Mouse (Mus musculus) neural tube, embryonic 12.5 days (tissue): ENCODE results near the gene Acan. TPM values are rescaled to one million over a fixed set of nuclear protein-coding genes. Genes with fewer than 3 reads are reported as not detected.
A peak's percentile ranks its signal among the peaks of the same experiment; 100 is the strongest.

Source experiments
- ATAC-seq: fragments of 200-750 bp; cut with Nextera tagmentation; 2 replicates; pipeline ENCODE4 v1.8.0; 2017; ENCODE audit warnings: low read depth, mild to moderate bottlenecking, moderate TSS enrichment, moderate library complexity; ENCODE audit not compliant: low FRiP score
- H3K27ac ChIP-seq: fragments of 300-500 bp; sonication (generic); 2 replicates; pipeline ENCODE4 v1.5.1; 2016
- H3K27me3 ChIP-seq: fragments of 300-500 bp; sonication (generic); replicated peaks from 2 replicates; pipeline ENCODE4 v1.6.1; 2016; ENCODE audit warnings: mild to moderate bottlenecking
- H3K36me3 ChIP-seq: fragments of 300-500 bp; sonication (generic); 2 replicates; pipeline ENCODE4 v1.6.1; 2016; ENCODE audit warnings: mild to moderate bottlenecking
- H3K4me1 ChIP-seq: fragments of 300-500 bp; sonication (generic); 2 replicates; pipeline ENCODE4 v1.6.1; 2016
- H3K4me2 ChIP-seq: fragments of 300-500 bp; sonication (generic); replicated peaks from 2 replicates; pipeline ENCODE4 v1.6.1; 2016; ENCODE audit warnings: mild to moderate bottlenecking
- H3K4me3 ChIP-seq: fragments of 300-500 bp; sonication (generic); 2 replicates; pipeline ENCODE4 v1.5.1; 2016
- H3K9ac ChIP-seq: fragments of 300-500 bp; sonication (generic); 2 replicates; pipeline ENCODE4 v1.6.1; 2016; ENCODE audit warnings: mild to moderate bottlenecking
- H3K9me3 ChIP-seq: fragments of 300-500 bp; sonication (generic); 2 replicates; pipeline ENCODE4 v1.6.1; 2016; ENCODE audit warnings: mild to moderate bottlenecking
- WGBS: fragments of 180-500 bp; shearing (Covaris S2); methylation state at CpG from one replicate; pipeline ENCODE4 v1.1.7; 2016; 5-methylcytosine and 5-hydroxymethylcytosine counted together
- polyA plus RNA-seq: library from polyadenylated mRNA; unstranded; fragments of >200 nt; fragmentation: Nextera tagmentation; extraction: Ambion mirVana; gene quantifications from 2 replicates; pipeline ENCODE4 v1.2.1, GENCODE M21; 2016

The Acan gene
- polyA plus RNA-seq: 1.4 and 1.6 TPM in 2 replicates

DNA sequence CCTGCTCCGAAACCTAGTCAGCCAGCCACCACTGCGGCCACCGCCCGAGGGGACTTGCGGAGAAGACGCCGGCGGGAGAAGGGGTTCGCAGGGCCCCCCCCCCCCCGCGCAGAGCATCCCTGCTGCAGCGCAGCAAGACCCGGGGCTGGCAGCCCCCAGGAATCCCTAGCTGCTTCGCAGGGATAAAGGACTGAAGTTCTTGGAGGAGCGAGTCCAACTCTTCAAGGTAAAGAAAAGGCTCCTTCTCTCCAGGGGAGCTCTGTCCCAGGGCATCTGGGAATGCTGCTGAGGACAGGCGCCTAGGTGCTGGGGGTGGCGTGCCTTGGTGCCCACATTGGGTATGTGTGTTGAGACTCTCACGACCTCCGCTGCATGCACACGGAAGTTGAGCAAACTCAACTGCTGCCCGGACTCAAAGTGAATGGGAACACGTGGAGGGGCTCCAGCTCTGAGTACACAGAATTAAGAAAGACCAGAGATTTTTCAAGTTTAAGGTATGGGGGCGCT is at the start of gene Acan:
Gene Acan (plus strand): TSS at position 101 of the 507 bp plus-strand sequence.
- Histone ChIP-seq H3K27ac (no peak within 1 kb of the TSS), H3K4me2 (peak within 1 kb of the TSS; percentile 95), H3K36me3 (no peaks in the 10 kb centered on the region), H3K9me3 (no peaks in the 10 kb centered on the region), H3K4me3 (peak within 1 kb of the TSS; percentile 46), H3K9ac (peak within 1 kb of the TSS; percentile 50; the same call in 1 of the 2 replicates), H3K4me1 (peaks cover 11% of the 10 kb centered on the region), H3K27me3 (peaks cover 53% of the 10 kb centered on the region)
- ATAC-seq: no peak
- under 1% methylated on average over 23 of the region's 23 CpGs for WGBS

DNA sequence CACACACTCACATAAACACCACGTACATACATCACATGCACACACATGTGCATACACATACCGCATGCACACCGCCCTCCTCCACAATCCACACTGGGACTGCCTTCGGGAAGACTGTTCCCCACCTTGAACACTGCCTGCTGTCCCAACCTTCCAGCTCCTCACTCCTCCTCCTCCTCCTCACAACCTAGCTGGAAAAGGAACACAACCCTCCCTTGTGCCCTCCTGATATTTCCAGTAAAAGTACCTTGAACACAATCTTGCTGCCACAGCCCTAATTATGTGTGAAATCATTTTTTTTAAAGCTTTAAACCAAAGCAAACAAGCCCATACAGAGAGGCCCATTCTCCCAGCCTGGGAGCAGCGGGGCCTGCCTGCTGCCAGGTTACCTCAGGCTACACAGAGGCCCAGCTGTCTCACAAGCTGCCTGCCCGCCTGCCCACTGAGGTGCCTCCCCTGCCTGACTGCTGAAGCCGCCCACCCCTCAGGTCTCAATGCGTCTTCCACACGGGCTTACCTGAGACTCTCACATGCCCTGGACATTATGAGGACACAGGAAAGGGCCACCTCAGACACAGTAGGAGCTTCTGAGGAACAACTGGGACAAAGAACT is 31.9 kb upstream of the Acan start:
- ATAC-seq: no peak
- H3K4me3 ChIP-seq: no peak overlapping the region
- no peak overlapping the region for H3K9ac ChIP-seq
- WGBS: 75% methylated on average over 9 of the region's 9 CpGs
- no peaks in the 10 kb centered on the region for H3K27me3 ChIP-seq
- H3K4me1 ChIP-seq: no peaks in the 10 kb centered on the region
- no peaks in the 10 kb centered on the region for H3K36me3 ChIP-seq
- H3K4me2 ChIP-seq: no peak overlapping the region
- no peak overlapping the region for H3K27ac ChIP-seq
- H3K9me3 ChIP-seq: no peaks in the 10 kb centered on the region

DNA sequence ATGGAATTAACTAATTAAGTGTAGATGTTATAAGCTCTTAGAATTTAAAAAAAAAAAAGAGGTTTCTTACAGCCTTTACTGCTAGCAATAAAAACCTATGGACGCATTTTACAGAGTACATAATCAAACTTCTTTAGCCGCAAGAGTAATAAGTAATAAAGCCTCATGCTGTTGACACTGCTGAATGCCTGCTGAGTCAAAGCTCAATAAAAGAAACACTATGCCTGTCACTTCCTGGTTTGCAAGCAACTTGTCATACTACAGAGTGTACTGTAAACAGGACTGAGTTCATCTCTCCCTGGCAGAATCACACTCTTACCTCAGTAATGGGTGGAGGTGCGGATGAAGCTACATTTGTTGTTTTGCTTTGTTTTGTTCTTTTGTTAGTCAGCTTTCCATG is 24.1 kb upstream of the Acan start:
- Histone ChIP-seq H3K4me1 (no peaks in the 10 kb centered on the region), H3K4me2 (no peak overlapping the region), H3K9ac (no peak overlapping the region), H3K9me3 (no peaks in the 10 kb centered on the region), H3K27ac (no peak overlapping the region), H3K36me3 (no peaks in the 10 kb centered on the region), H3K27me3 (no peaks in the 10 kb centered on the region), H3K4me3 (no peak overlapping the region)
- ATAC-seq: no peak
- WGBS: 67% methylated on average over 3 of the region's 3 CpGs

GRCm38 (mm10) chr7:79033745-79034144 is 19.5 kb upstream of the Acan start:
- ATAC-seq: no peak
- H3K27me3 ChIP-seq: no peaks in the 10 kb centered on the region
- H3K9me3 ChIP-seq: no peaks in the 10 kb centered on the region
- no peak overlapping the region for H3K4me2 ChIP-seq
- no peak overlapping the region for H3K4me3 ChIP-seq
- no peak overlapping the region for H3K27ac ChIP-seq
- 85% methylated on average over 2 of the region's 2 CpGs for WGBS
- H3K36me3 ChIP-seq: no peaks in the 10 kb centered on the region
- no peak overlapping the region for H3K9ac ChIP-seq
- H3K4me1 ChIP-seq: no peaks in the 10 kb centered on the region

DNA sequence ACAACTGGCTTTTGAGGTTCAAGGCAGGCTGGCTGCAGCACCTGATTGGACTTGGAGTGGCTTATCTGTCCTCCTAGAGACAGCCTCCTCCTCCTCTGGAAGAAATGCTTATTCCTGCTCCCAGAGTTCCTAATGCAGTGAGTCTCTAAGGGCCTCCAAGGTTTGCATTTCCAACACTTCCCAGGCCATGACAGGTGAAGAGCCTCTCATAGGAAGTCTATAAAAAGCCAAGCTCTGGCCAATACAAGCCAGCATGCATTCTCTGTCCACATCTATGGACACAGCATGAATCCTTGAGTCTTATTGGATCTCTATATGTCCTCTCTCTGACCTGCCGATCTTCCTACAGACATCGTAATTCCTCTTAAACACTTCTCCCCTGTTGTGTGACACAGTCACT is 18.8 kb upstream of the Acan start:
- 83% methylated on average over 2 of the region's 2 CpGs for WGBS

DNA sequence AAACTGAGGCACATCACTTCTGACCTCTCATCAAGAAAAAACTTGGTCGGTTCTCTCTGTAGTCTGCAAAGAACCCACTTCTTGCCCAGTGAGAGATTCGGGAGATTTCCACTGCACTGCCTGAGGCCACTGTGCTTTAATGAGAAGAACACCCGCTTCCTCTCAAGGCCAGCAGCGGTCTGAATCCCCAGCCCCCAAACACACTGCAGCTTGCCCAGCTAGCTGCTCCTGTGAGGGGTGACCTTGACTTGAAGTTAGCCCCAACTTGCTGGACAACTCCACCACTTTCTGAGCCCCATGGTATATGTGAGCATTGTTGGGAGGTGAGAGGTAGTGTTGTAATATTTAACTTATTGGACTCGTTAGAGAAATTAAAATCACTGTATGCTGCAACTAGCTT is 1.2 kb upstream of the Acan start:
- no peak overlapping the region for H3K4me3 ChIP-seq
- ATAC-seq: no peak
- peak overlapping the region; percentile 95; the same call in 1 of the 2 replicates for H3K4me2 ChIP-seq

More for the DNA sequence above, 18.8 kb upstream of the Acan start:
- H3K4me1 ChIP-seq: no peaks in the 10 kb centered on the region
- no peaks in the 10 kb centered on the region for H3K9me3 ChIP-seq
- no peak overlapping the region for H3K27ac ChIP-seq
- no peak overlapping the region for H3K4me3 ChIP-seq
- H3K27me3 ChIP-seq: no peaks in the 10 kb centered on the region
- H3K9ac ChIP-seq: no peak overlapping the region
- H3K4me2 ChIP-seq: no peak overlapping the region
- ATAC-seq: no peak
- no peaks in the 10 kb centered on the region for H3K36me3 ChIP-seq

DNA sequence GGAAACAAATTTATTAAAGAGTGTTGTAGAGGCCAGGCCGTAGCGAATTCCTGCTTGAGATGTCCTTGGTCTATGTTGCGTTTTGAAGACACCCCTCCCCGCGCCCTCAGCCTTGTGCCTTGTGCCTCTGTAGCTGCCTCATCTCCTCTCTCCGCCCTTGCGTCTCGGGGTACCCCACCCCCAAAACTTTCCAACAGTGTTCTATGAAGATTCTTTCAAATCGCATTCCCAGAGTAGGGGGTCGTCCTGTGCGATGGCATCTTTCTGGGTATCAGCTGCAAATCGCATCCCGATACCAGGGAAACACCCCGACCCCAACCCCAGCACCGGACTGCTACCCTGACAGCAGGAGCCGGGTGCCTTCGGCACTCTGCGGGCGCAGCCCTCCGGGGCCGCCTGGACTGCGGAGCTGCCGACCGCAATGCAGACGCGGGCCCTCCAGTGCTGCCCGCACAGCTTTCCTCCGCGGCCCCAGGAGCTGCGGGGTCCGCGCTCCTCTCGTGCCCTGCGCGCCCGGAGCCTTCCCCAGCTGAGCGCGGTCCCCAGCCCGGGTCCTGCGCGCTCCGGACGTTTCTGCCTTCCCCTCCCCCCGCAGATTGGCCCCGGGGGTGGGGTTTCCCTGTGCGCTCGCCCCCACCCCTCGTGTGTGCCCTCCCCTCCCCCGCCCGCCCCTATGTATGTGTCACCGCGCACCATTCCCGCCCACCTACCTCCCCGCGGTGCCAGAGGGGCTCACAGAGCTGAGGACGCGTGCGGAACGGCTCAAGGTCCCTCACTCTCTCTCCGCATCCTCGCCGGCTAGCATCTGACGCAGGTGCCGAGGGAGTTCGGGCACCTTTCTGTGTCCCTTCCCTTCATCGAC is 531 bp upstream of the Acan start:
- Histone ChIP-seq H3K4me3 (peak overlapping the region; percentile 46), H3K9ac (peak overlapping the region; percentile 50; the same call in 1 of the 2 replicates), H3K27ac (no peak overlapping the region), H3K27me3 (peaks cover 53% of the 10 kb centered on the region), H3K4me2 (peak overlapping the region; percentile 95), H3K4me1 (peaks cover 11% of the 10 kb centered on the region), H3K9me3 (no peaks in the 10 kb centered on the region), H3K36me3 (no peaks in the 10 kb centered on the region)
- WGBS: 2% methylated on average over 66 of the region's 66 CpGs
- ATAC-seq: peak; percentile 71

More for the DNA sequence above, 1.2 kb upstream of the Acan start:
- Histone ChIP-seq H3K9me3 (no peaks in the 10 kb centered on the region), H3K27ac (no peak overlapping the region), H3K27me3 (peaks cover 53% of the 10 kb centered on the region), H3K4me1 (peaks cover 11% of the 10 kb centered on the region), H3K9ac (no peak overlapping the region), H3K36me3 (no peaks in the 10 kb centered on the region)
- 24% methylated on average over 5 of the region's 5 CpGs for WGBS

GRCm38 (mm10) chr7:79054111-79054510 is 828 bp downstream of the Acan start:
- 0 out of 2 replicates have a peak overlapping the region, but pooled peaks have one; percentile 95 for H3K4me2 ChIP-seq
- WGBS: 13% methylated on average over 13 of the region's 13 CpGs
- no peak for ATAC-seq
- H3K27ac ChIP-seq: no peak overlapping the region
- H3K36me3 ChIP-seq: no peaks in the 10 kb centered on the region
- no peaks in the 10 kb centered on the region for H3K9me3 ChIP-seq
- no peak overlapping the region for H3K9ac ChIP-seq
- peaks cover 11% of the 10 kb centered on the region for H3K4me1 ChIP-seq
- H3K27me3 ChIP-seq: peaks cover 53% of the 10 kb centered on the region
- H3K4me3 ChIP-seq: no peak overlapping the region

- no peak overlapping the region for H3K4me2 ChIP-seq
Measured at GRCm38 (mm10) chr7:79058546-79058945, 5.3 kb downstream of the Acan start.

GRCm38 (mm10) chr7:79067466-79067865 is 14.2 kb downstream of the Acan start:
- no peaks in the 10 kb centered on the region for H3K27me3 ChIP-seq
- ATAC-seq: no peak
- 69% methylated on average over 7 of the region's 7 CpGs for WGBS
- no peak overlapping the region for H3K27ac ChIP-seq
- no peaks in the 10 kb centered on the region for H3K9me3 ChIP-seq
- no peak overlapping the region for H3K4me3 ChIP-seq
- no peaks in the 10 kb centered on the region for H3K36me3 ChIP-seq
- no peak overlapping the region for H3K4me2 ChIP-seq
- no peak overlapping the region for H3K9ac ChIP-seq
- H3K4me1 ChIP-seq: no peaks in the 10 kb centered on the region

More at GRCm38 (mm10) chr7:79058546-79058945, 5.3 kb downstream of the Acan start:
- no peak overlapping the region for H3K9ac ChIP-seq
- H3K36me3 ChIP-seq: no peaks in the 10 kb centered on the region
- no peak overlapping the region for H3K27ac ChIP-seq
- no peak for ATAC-seq
- WGBS: 29% methylated on average over 2 of the region's 2 CpGs
- H3K9me3 ChIP-seq: no peaks in the 10 kb centered on the region
- H3K27me3 ChIP-seq: peaks cover 22% of the 10 kb centered on the region
- H3K4me1 ChIP-seq: peaks cover under 1% of the 10 kb centered on the region
- H3K4me3 ChIP-seq: no peak overlapping the region

DNA sequence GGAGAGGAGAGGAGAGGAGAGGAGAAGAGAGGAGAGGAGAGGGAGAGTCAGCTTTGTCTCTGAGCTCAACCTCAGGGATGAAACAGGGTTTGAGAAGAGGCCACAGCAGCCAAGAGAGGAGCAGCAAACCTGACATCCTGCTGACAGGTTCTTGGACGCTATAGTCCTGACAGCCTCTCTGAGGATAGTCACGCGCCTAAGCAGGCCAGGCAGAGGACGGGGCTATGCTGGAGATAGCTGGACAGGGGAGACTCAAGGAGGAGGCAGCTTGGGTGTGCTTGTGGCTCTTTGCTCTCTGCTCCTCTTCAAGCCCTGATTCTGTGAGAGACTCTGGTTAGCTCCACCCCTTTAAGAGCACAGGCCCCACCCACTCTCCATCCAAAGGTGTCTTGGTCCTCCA is 14.9 kb downstream of the Acan start:
- Histone ChIP-seq H3K36me3 (no peaks in the 10 kb centered on the region), H3K27me3 (no peaks in the 10 kb centered on the region), H3K9me3 (no peaks in the 10 kb centered on the region), H3K4me1 (no peaks in the 10 kb centered on the region), H3K4me3 (no peak overlapping the region), H3K27ac (no peak overlapping the region), H3K9ac (no peak overlapping the region), H3K4me2 (no peak overlapping the region)
- WGBS: 64% methylated on average over 4 of the region's 4 CpGs
- no peak for ATAC-seq

DNA sequence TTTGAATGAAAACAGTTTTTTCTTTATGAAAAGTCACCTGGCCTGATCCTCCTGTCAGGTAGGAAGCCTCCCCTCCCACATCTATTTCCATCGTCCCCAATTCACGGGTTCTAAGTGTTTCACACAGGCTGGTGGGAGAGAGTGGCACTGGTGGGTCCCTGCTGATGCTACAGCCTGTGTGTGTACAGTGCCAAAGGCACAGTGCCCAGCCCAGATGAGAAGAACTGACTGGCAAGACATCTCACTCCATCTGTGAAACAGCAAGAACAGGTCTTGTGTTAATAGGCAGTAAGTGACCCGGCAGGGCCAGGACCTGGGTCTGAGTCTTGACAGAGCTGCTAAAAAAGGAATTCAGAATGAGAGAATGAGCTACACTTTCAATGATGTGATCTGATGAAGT is 25.9 kb downstream of the Acan start:
- 77% methylated on average over 3 of the region's 3 CpGs for WGBS
- Histone ChIP-seq H3K27me3 (no peaks in the 10 kb centered on the region), H3K9ac (no peak overlapping the region), H3K27ac (no peak overlapping the region), H3K4me1 (no peaks in the 10 kb centered on the region), H3K4me3 (no peak overlapping the region), H3K4me2 (no peak overlapping the region), H3K36me3 (no peaks in the 10 kb centered on the region), H3K9me3 (no peaks in the 10 kb centered on the region)
- no peak for ATAC-seq
